Mouse (Mus musculus): ENCODE data around the gene Lrtm2. TPM values are rescaled to one million over a fixed set of nuclear protein-coding genes. Genes with fewer than 3 reads are reported as not detected.
A peak's percentile ranks its signal among the peaks of the same experiment; 100 is the strongest.

The Lrtm2 gene
- polyA plus RNA-seq, 1 experiment from 2014 or later = 0.29 TPM

DNA sequence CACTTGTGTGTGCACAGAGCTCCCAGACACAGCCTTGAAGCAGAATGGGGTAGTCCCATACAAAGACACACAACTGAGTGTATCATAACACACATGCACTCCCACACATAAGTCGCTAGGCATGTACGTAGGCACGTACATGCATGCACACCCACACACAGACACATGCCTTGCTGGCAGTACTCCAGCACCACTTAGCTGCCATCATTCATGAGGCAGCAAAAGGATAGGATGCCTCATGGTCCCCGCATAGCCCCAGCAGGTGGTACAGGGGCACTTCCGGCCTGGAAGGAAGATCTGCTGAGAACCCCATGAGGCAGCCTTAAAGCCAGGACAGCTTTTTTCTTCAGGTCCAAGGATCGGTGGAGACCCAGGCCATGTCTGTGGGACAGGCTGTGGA, 4.6 kb downstream of the Lrtm2 start:
- Histone ChIP-seq H3K9me3 (ENCODE audit: low read length) (no peaks in the 10 kb centered on the region), H3K4me2 (replicated peaks; ENCODE audit: low read depth, low read length) (no peak overlapping the region), H3K27ac (ENCODE audit: low read length) (no peak overlapping the region), H3K4me3 (ENCODE audit: low read depth, low read length) (no peak overlapping the region), H3K9ac (replicated peaks; ENCODE audit: low read depth) (no peak overlapping the region), H3K27me3 (replicated peaks; ENCODE audit: insufficient read depth, low read length) (peaks cover 16% of the 10 kb centered on the region), H3K36me3 (ENCODE audit: insufficient read depth, low read length) (no peaks in the 10 kb centered on the region), H3K4me1 (ENCODE audit: insufficient read depth, low read depth, low read length) (peaks cover 4% of the 10 kb centered on the region; the same call in 1 of the 2 replicates)
- DNase-seq (ENCODE audit: low spot score) (no peak), ATAC-seq (no peak)
- WGBS = 74% methylated on average over 6 of the region's 6 CpGs
- no peak for TF ChIP-seq CTCF (IDR thresholded peaks at IDR 0.05)
- TF ChIP-seq EP300 (IDR thresholded peaks at IDR 0.05) = no peak

DNA sequence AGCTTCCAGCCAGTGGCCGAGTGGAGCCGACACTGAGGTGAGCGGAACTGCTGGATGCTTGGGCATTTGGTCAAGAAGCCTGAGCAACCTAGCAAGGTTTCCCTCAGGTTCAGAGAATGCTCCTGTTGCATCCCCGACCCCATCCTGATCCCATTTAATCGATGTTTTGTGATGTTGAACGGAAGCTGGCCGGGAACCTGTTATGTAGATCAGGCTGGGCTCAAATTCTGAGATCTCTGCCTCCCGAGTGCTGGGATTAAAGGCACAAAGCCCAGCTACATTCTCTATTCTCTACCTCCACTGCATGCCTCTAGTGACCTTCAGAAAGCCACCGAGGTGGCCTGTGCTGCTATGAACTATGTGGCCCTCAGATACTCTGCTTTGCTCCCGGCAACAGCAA, 5.8 kb downstream of the Lrtm2 start:
- Histone ChIP-seq H3K27me3 (replicated peaks; ENCODE audit: insufficient read depth, low read length) (peaks cover 7% of the 10 kb centered on the region; the same call in 1 of the 2 replicates), H3K36me3 (ENCODE audit: insufficient read depth, low read length) (no peaks in the 10 kb centered on the region), H3K4me3 (ENCODE audit: low read depth, low read length) (no peak overlapping the region), H3K9me3 (ENCODE audit: low read length) (no peaks in the 10 kb centered on the region), H3K27ac (ENCODE audit: low read length) (no peak overlapping the region), H3K9ac (replicated peaks; ENCODE audit: low read depth) (no peak overlapping the region), H3K4me2 (replicated peaks; ENCODE audit: low read depth, low read length) (no peak overlapping the region), H3K4me1 (ENCODE audit: insufficient read depth, low read depth, low read length) (peaks cover 4% of the 10 kb centered on the region; the same call in 1 of the 2 replicates)
- 63% methylated on average over 10 of the region's 10 CpGs for WGBS
- DNase-seq (ENCODE audit: low spot score) = no peak
- ATAC-seq = no peak
- no peak for TF ChIP-seq EP300 (IDR thresholded peaks at IDR 0.05)
- no peak for TF ChIP-seq CTCF (IDR thresholded peaks at IDR 0.05)

DNA sequence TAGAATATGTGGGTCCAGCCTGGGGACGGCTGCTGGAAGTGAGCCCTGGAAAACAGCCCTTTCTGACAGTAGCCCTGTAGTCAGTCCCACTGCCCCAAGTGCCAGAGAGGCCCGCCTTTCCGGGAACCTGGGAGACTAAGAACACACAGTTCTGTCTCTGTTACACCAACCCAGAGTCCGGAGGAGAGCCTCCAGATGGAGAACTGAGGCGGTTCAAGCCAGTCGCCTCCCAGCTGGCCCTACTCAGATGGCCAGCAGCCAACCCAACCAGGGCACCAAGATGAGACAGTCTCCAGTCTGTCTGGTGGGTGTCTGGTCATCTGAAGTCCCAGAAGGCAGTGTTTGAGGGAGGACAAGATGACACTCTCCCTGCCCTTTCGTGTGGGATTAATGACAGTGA, 8.8 kb downstream of the Lrtm2 start:
- no peaks in the 10 kb centered on the region for H3K4me1 ChIP-seq (ENCODE audit: insufficient read depth, low read depth, low read length)
- H3K27me3 ChIP-seq (replicated peaks; ENCODE audit: insufficient read depth, low read length) = no peaks in the 10 kb centered on the region
- no peak overlapping the region for H3K4me2 ChIP-seq (replicated peaks; ENCODE audit: low read depth, low read length)
- DNase-seq (ENCODE audit: low spot score) (no peak), ATAC-seq (no peak)
- no peaks in the 10 kb centered on the region for H3K36me3 ChIP-seq (ENCODE audit: insufficient read depth, low read length)
- H3K9ac ChIP-seq (replicated peaks; ENCODE audit: low read depth) = no peak overlapping the region
- no peak for TF ChIP-seq EP300 (IDR thresholded peaks at IDR 0.05)
- no peak for TF ChIP-seq CTCF (IDR thresholded peaks at IDR 0.05)
- H3K27ac ChIP-seq (ENCODE audit: low read length) = no peak overlapping the region
- H3K4me3 ChIP-seq (ENCODE audit: low read depth, low read length) = no peak overlapping the region
- no peaks in the 10 kb centered on the region for H3K9me3 ChIP-seq (ENCODE audit: low read length)
- 62% methylated on average over 7 of the region's 7 CpGs for WGBS

DNA sequence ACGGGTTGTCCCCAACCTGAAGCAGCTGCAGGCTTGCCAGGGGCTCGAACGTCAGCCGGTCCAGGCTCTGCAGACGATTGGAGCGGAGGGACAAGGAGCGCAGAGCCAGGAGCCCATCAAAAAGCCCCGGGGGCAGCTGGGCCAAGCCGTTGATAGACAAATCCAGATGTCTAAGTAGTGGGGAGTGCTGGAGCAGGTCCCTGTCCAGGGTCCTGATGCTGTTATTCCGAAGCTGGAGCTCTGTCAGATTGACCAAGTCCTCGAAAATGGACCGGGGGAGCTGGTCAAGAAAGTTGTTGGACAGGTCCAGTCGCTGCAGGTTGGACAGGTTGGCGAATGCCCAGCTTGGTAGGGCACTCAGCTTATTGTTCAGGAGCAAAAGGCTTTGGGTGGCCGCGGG, 10.1 kb downstream of the Lrtm2 start:
- H3K4me2 ChIP-seq (replicated peaks; ENCODE audit: low read depth, low read length) = no peak overlapping the region
- H3K27ac ChIP-seq (ENCODE audit: low read length) = no peak overlapping the region
- no peak overlapping the region for H3K9ac ChIP-seq (replicated peaks; ENCODE audit: low read depth)
- no peaks in the 10 kb centered on the region for H3K9me3 ChIP-seq (ENCODE audit: low read length)
- TF ChIP-seq CTCF (IDR thresholded peaks at IDR 0.05) (no peak), EP300 (IDR thresholded peaks at IDR 0.05) (no peak)
- WGBS = 28% methylated on average over 16 of the region's 16 CpGs
- no peak overlapping the region for H3K4me3 ChIP-seq (ENCODE audit: low read depth, low read length)
- DNase-seq (ENCODE audit: low spot score) = peak; percentile 71
- H3K4me1 ChIP-seq (ENCODE audit: insufficient read depth, low read depth, low read length) = no peaks in the 10 kb centered on the region
- no peaks in the 10 kb centered on the region for H3K36me3 ChIP-seq (ENCODE audit: insufficient read depth, low read length)
- H3K27me3 ChIP-seq (replicated peaks; ENCODE audit: insufficient read depth, low read length) = no peaks in the 10 kb centered on the region
- ATAC-seq = 0 out of 2 replicates have a peak, but pooled peaks have one; percentile 26

GRCm38 (mm10) chr6:119319358-119319757, 11.2 kb downstream of the Lrtm2 start:
- Histone ChIP-seq H3K4me2 (replicated peaks; ENCODE audit: low read depth, low read length) (no peak overlapping the region), H3K27me3 (replicated peaks; ENCODE audit: insufficient read depth, low read length) (no peaks in the 10 kb centered on the region), H3K9ac (replicated peaks; ENCODE audit: low read depth) (no peak overlapping the region), H3K4me3 (ENCODE audit: low read depth, low read length) (no peak overlapping the region), H3K4me1 (ENCODE audit: insufficient read depth, low read depth, low read length) (no peaks in the 10 kb centered on the region), H3K36me3 (ENCODE audit: insufficient read depth, low read length) (no peaks in the 10 kb centered on the region), H3K9me3 (ENCODE audit: low read length) (no peaks in the 10 kb centered on the region), H3K27ac (ENCODE audit: low read length) (no peak overlapping the region)
- no peak for DNase-seq (ENCODE audit: low spot score)
- TF ChIP-seq EP300 (IDR thresholded peaks at IDR 0.05) (no peak), CTCF (IDR thresholded peaks at IDR 0.05) (peak; percentile 25; the same call in 1 of the 2 replicates)
- WGBS = 74% methylated on average over 2 of the region's 2 CpGs
- no peak for ATAC-seq

- Histone ChIP-seq H3K9me3 (ENCODE audit: low read length) (no peaks in the 10 kb centered on the region), H3K4me3 (ENCODE audit: low read depth, low read length) (no peak overlapping the region), H3K4me2 (replicated peaks; ENCODE audit: low read depth, low read length) (no peak overlapping the region), H3K4me1 (ENCODE audit: insufficient read depth, low read depth, low read length) (no peaks in the 10 kb centered on the region), H3K27ac (ENCODE audit: low read length) (no peak overlapping the region), H3K27me3 (replicated peaks; ENCODE audit: insufficient read depth, low read length) (no peaks in the 10 kb centered on the region), H3K36me3 (ENCODE audit: insufficient read depth, low read length) (no peaks in the 10 kb centered on the region), H3K9ac (replicated peaks; ENCODE audit: low read depth) (no peak overlapping the region)
- DNase-seq (ENCODE audit: low spot score) = no peak
- 82% methylated on average over 9 of the region's 9 CpGs for WGBS
- ATAC-seq = no peak
- no peak for TF ChIP-seq CTCF (IDR thresholded peaks at IDR 0.05)
Measured at GRCm38 (mm10) chr6:119318732-119319131, 11.8 kb downstream of the Lrtm2 start.
